Mouse (Mus musculus) hindbrain, embryonic 16.5 days (tissue): ENCODE data around the gene Fbxl17. TPM values are rescaled to one million over a fixed set of nuclear protein-coding genes. Genes with fewer than 3 reads are reported as not detected.
A peak's percentile ranks its signal among the peaks of the same experiment; 100 is the strongest.

Experiments used
- ATAC-seq: fragments of 200-750 bp; cut with Nextera tagmentation; 2 replicates; pipeline ENCODE4 v1.8.0; 2017; ENCODE audit warnings: moderate TSS enrichment, moderate library complexity
- H3K27ac ChIP-seq: fragments of 300-500 bp; sonication (generic); 2 replicates; pipeline ENCODE4 v1.5.1; 2014; ENCODE audit warnings: low read depth, mild to moderate bottlenecking, control low read depth, low read length, moderate library complexity
- H3K27me3 ChIP-seq: fragments of 300-500 bp; sonication (generic); replicated peaks from 2 replicates; pipeline ENCODE4 v1.6.1; 2014; ENCODE audit warnings: low read length; ENCODE audit not compliant: control insufficient read depth, insufficient read depth
- H3K36me3 ChIP-seq: fragments of 300-500 bp; sonication (generic); 2 replicates; pipeline ENCODE4 v1.6.1; 2014; ENCODE audit warnings: mild to moderate bottlenecking, low read length, moderate library complexity, mixed read lengths; ENCODE audit not compliant: control insufficient read depth, insufficient read depth
- H3K4me1 ChIP-seq: fragments of 300-500 bp; sonication (generic); 2 replicates; pipeline ENCODE4 v1.6.1; 2014; ENCODE audit warnings: low read depth, low read length; ENCODE audit not compliant: control insufficient read depth, insufficient read depth
- H3K4me2 ChIP-seq: fragments of 300-500 bp; sonication (generic); 2 replicates; pipeline ENCODE4 v1.6.1; 2014; ENCODE audit warnings: mild to moderate bottlenecking, low read length, control low read depth, moderate library complexity
- H3K4me3 ChIP-seq: fragments of 300-500 bp; sonication (generic); 2 replicates; pipeline ENCODE4 v1.5.1; 2014; ENCODE audit warnings: mild to moderate bottlenecking, low read length, control low read depth, moderate library complexity
- H3K9ac ChIP-seq: fragments of 300-500 bp; sonication (generic); 2 replicates; pipeline ENCODE4 v1.6.1; 2014; ENCODE audit warnings: low read depth, mild to moderate bottlenecking, control low read depth, low read length, moderate library complexity
- H3K9me3 ChIP-seq: fragments of 300-500 bp; sonication (generic); 2 replicates; pipeline ENCODE4 v1.6.1; 2014; ENCODE audit warnings: mild to moderate bottlenecking, low read length, moderate library complexity; ENCODE audit not compliant: control insufficient read depth
- WGBS: fragments of 180-500 bp; shearing (Covaris S2); extraction: QIAGEN DNeasy Blood & Tissue Kit; methylation state at CpG from one replicate; pipeline ENCODE4 v1.1.7; 2014; 5-methylcytosine and 5-hydroxymethylcytosine counted together
- polyA plus RNA-seq: library from polyadenylated mRNA; unstranded; fragments of >200 nt; fragmentation: Nextera tagmentation; extraction: Ambion mirVana; gene quantifications from 2 replicates; pipeline ENCODE4 v1.2.1, GENCODE M21; 2015

Fbxl17 gene
- polyA plus RNA-seq, 1 experiment from 2014 or later, result 9.5 TPM

DNA sequence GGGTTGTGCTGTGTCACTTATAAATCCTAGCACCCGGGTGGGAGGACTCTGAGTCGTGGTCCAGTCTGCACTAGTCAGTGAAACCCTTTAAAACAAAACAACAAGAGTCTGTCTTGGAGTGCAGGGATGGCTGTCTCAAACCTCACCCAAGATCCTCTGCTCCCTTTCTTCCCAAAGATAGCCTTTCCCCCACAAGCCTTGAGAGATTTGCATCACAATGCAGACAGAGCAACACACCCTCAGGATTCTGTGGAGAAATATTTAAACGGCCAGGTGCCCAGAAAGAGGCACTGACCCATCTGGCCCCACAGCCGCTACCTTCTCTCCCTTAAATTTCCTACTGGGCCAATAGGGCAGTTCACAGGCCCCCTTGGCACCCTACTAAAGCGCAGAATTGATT lies 323.4 kb downstream of the Fbxl17 start:
- 52% methylated on average over 5 of the region's 5 CpGs for WGBS
- peaks cover 5% of the 10 kb centered on the region for H3K4me1 ChIP-seq
- no peak overlapping the region for H3K4me3 ChIP-seq
- H3K4me2 ChIP-seq, result no peak overlapping the region
- H3K27ac ChIP-seq, result no peak overlapping the region
- H3K9ac ChIP-seq, result no peak overlapping the region
- no peaks in the 10 kb centered on the region for H3K9me3 ChIP-seq
- ATAC-seq, result no peak
- H3K27me3 ChIP-seq, result no peaks in the 10 kb centered on the region
- no peaks in the 10 kb centered on the region for H3K36me3 ChIP-seq

GRCm38 (mm10) chr17:63172697-63173096 lies 327.1 kb downstream of the Fbxl17 start:
- Histone ChIP-seq H3K4me2 (no peak overlapping the region), H3K27ac (no peak overlapping the region), H3K36me3 (no peaks in the 10 kb centered on the region), H3K4me3 (no peak overlapping the region), H3K27me3 (no peaks in the 10 kb centered on the region), H3K9ac (no peak overlapping the region), H3K4me1 (peaks cover 5% of the 10 kb centered on the region), H3K9me3 (no peaks in the 10 kb centered on the region)
- WGBS, result 33% methylated on average over 1 of the region's 1 CpGs
- ATAC-seq, result no peak

- WGBS, result 14% methylated on average over 5 of the region's 5 CpGs
- Histone ChIP-seq H3K4me1 (peaks cover 5% of the 10 kb centered on the region), H3K9ac (no peak overlapping the region), H3K4me2 (no peak overlapping the region), H3K4me3 (no peak overlapping the region), H3K36me3 (no peaks in the 10 kb centered on the region), H3K27ac (no peak overlapping the region), H3K27me3 (no peaks in the 10 kb centered on the region), H3K9me3 (no peaks in the 10 kb centered on the region)
- no peak for ATAC-seq
Observed at GRCm38 (mm10) chr17:63171890-63172491, 327.8 kb downstream of the Fbxl17 start.

GRCm38 (mm10) chr17:63171264-63171663 lies 328.6 kb downstream of the Fbxl17 start:
- H3K4me3 ChIP-seq, result no peak overlapping the region
- no peaks in the 10 kb centered on the region for H3K36me3 ChIP-seq
- H3K27me3 ChIP-seq, result no peaks in the 10 kb centered on the region
- WGBS, result 40% methylated on average over 5 of the region's 5 CpGs
- ATAC-seq, result no peak
- H3K4me1 ChIP-seq, result peaks cover 5% of the 10 kb centered on the region
- no peak overlapping the region for H3K27ac ChIP-seq
- no peak overlapping the region for H3K9ac ChIP-seq
- H3K9me3 ChIP-seq, result no peaks in the 10 kb centered on the region
- H3K4me2 ChIP-seq, result no peak overlapping the region

DNA sequence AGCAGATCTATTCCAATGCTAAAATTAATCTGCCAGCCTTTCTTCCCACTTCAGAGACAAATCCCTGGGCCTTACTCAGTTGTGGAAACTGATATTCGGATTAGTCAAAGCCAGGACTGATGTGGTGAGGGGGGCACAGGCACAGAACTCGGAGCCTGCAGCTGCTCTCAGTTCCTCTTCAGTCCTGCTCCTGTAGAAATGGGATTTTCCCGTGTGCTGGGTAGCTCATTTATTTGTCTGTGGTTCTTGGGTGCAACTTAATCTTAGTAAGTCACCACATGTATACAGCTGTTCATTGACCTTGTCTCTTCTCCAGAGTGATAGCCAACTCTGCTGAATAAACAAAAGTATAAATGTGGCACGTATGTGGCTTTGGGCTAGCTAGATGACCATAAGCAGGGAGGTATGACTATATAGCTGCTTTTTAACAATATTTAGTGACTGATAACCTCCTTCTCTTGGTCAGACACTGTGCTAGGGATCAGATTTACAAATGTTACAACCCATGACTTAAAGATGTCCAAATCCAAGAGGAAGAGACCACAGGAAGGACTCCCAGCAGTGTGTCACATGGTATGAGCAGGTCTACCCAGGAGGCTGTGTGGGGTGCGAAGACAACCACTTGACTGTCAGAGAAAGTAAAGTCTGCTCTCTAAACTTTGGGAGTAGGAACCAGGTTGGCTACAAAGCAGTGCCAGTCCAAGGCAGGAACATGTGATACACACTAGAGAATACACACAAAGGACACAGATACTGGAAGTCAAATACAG lies 331.6 kb downstream of the Fbxl17 start:
- no peaks in the 10 kb centered on the region for H3K36me3 ChIP-seq
- H3K9me3 ChIP-seq, result no peaks in the 10 kb centered on the region
- no peak overlapping the region for H3K4me3 ChIP-seq
- no peak for ATAC-seq
- H3K27me3 ChIP-seq, result no peaks in the 10 kb centered on the region
- WGBS, result 82% methylated on average over 5 of the region's 5 CpGs
- H3K4me1 ChIP-seq, result peaks cover 5% of the 10 kb centered on the region
- no peak overlapping the region for H3K27ac ChIP-seq
- no peak overlapping the region for H3K4me2 ChIP-seq
- no peak overlapping the region for H3K9ac ChIP-seq

DNA sequence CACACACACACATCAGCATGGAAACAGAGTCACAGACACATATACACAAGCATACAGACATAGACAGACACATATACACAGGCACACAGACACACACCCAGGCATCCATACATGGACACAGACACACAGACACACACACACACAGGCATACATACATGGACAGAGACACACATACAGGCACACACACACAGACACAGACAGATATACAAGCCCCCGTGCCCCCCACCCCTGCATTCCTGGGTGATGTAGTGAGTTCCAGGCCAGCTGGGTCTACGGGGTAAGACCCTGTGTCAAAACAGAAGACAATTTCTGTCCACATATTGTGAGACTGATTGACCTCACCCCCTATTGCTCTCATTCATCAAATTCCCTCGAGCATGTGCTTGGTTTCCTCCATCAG lies 332.6 kb downstream of the Fbxl17 start:
- Histone ChIP-seq H3K27ac (no peak overlapping the region), H3K27me3 (no peaks in the 10 kb centered on the region), H3K4me3 (no peak overlapping the region), H3K9ac (no peak overlapping the region), H3K9me3 (no peaks in the 10 kb centered on the region), H3K4me1 (peaks cover 5% of the 10 kb centered on the region), H3K4me2 (no peak overlapping the region), H3K36me3 (no peaks in the 10 kb centered on the region)
- ATAC-seq, result no peak
- WGBS, result 75% methylated on average over 3 of the region's 3 CpGs

- WGBS, result 72% methylated on average over 3 of the region's 3 CpGs
- no peaks in the 10 kb centered on the region for H3K27me3 ChIP-seq
Observed at GRCm38 (mm10) chr17:63166692-63167091, 333.1 kb downstream of the Fbxl17 start.

GRCm38 (mm10) chr17:63165847-63166246 lies 334.0 kb downstream of the Fbxl17 start:
- Histone ChIP-seq H3K27me3 (no peaks in the 10 kb centered on the region), H3K36me3 (no peaks in the 10 kb centered on the region), H3K9ac (no peak overlapping the region), H3K4me2 (no peak overlapping the region), H3K4me3 (no peak overlapping the region), H3K4me1 (no peaks in the 10 kb centered on the region), H3K27ac (no peak overlapping the region), H3K9me3 (no peaks in the 10 kb centered on the region)
- ATAC-seq, result peak; percentile 69; the same call in 1 of the 2 replicates
- 61% methylated on average over 13 of the region's 13 CpGs for WGBS

More at GRCm38 (mm10) chr17:63166692-63167091, 333.1 kb downstream of the Fbxl17 start:
- no peak overlapping the region for H3K4me2 ChIP-seq
- no peak overlapping the region for H3K4me3 ChIP-seq
- H3K9me3 ChIP-seq, result no peaks in the 10 kb centered on the region
- H3K4me1 ChIP-seq, result no peaks in the 10 kb centered on the region
- no peak overlapping the region for H3K27ac ChIP-seq
- H3K9ac ChIP-seq, result no peak overlapping the region
- no peak for ATAC-seq
- no peaks in the 10 kb centered on the region for H3K36me3 ChIP-seq

DNA sequence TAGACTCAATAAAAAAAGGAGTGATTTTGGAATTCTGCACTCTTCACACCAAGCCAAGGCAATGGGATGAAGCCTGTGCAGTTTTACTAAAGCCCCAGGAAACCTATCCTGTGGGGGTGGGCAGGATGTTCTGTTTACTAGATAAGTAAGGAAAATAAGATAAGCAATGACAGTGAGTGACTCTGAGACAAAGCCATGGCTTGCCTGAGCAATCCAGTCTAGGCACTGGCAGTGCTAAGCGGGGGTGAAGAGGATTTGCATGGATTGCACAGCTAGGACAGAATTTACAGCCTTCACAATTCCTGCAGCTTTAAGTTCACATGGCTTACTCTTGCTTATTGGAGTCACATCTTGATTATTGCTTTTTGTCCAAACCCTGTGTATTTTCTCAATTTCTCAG lies 335.5 kb downstream of the Fbxl17 start:
- H3K27me3 ChIP-seq, result no peaks in the 10 kb centered on the region
- no peak overlapping the region for H3K4me3 ChIP-seq
- H3K4me1 ChIP-seq, result no peaks in the 10 kb centered on the region
- no peak overlapping the region for H3K9ac ChIP-seq
- 79% methylated on average over 1 of the region's 1 CpGs for WGBS
- H3K27ac ChIP-seq, result no peak overlapping the region
- no peaks in the 10 kb centered on the region for H3K36me3 ChIP-seq
- no peak overlapping the region for H3K4me2 ChIP-seq
- ATAC-seq, result no peak
- no peaks in the 10 kb centered on the region for H3K9me3 ChIP-seq
